Mouse (Mus musculus) layer of hippocampus, postnatal 36 days (tissue): ENCODE measurements around the gene Tmem144. TPM values are rescaled to one million over a fixed set of nuclear protein-coding genes. Genes with fewer than 3 reads are reported as not detected.
A peak's percentile ranks its signal among the peaks of the same experiment; 100 is the strongest.

Source experiments
- DNase-seq, 2 experiments: peaks; one replicate each; pipeline ENCODE4 v3.0.0; 2022
- total RNA-seq, 2 experiments: library from RNA; stranded (reverse); gene quantifications; 2 replicates each; pipeline ENCODE4 v1.2.3; 2021

Tmem144 gene
- total RNA-seq, 2 experiments from 2014 or later = 15.7 to 16.5 TPM

DNA sequence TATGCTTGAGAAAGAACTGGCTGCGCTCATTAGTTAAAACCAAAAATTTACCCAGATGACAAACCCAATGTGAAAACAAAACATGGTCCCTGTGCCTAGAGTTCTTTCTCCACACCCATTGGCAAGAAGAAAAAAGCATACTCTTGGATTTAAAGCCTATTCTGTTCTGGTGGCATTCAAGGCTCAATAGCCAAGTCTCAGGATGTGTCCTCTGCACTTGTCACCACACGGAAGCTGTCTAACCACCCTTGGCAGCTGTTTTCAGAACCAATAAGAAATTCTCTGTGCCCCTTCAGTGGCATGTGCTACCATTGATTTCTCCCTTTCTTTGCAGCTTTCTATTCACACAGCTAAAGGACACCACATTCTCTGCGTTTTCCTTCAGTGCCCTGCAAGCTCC lies 5.6 kb upstream of the Tmem144 start:
- no peak for DNase-seq

DNA sequence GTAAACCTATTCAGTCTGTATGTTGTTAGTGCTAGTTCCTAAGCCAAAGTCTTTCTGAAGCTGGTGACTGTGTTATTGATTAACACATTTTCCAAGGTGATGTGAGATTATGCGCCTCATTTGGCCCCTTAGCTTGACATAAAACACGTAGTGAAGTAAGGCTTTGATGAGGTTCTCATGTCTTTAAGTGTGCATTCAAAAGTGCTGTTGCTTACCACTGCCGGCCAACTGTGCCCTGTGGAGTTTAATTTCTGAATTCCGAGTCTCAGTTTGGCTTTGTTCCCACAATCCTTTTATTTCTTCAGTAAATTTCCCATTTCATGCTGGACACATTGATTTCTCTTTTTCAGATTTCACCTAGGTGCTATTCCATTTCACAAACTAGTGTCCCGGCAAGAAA lies 5.2 kb upstream of the Tmem144 start:
- DNase-seq = no peak

DNA sequence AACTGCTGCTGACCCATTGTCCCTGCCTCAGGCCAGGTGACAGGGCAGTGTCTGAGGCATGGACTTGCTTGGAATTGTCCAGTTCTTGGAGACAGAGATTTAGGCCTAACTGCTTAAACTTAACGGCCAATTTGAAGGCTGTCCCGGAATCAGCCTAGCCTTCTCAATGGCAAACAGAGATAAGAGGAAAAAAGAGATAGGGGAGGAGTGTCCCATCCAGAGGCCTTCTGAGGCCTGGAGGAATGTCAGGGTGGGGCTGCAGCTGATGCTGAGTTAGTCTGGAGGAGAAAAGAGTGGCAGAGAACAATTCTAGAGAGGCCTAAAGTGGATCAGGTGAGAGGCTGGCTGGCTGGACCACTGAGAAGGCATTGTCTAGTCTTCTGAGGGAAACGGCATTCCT lies 465 bp downstream of the Tmem144 start:
- DNase-seq = no peak

DNA sequence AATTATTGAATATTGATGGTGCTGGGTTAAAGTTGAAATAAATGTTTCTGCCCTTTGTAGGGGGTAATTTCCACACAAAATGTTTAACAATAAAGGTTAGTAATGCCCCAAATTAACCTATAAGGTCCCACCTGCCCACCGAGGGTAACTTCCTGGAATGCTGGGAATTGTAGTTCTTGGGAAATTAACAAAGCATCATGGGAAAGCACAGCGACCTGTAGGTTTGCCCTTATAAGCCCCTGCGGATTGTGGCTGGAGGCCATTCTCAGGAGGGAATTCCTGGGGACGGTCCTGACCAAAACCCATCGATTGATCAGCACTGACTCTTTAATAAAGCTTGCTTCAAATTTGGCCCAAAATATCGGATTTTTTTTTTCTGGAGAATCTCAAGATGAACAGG lies 1.9 kb downstream of the Tmem144 start:
- no peak for DNase-seq

DNA sequence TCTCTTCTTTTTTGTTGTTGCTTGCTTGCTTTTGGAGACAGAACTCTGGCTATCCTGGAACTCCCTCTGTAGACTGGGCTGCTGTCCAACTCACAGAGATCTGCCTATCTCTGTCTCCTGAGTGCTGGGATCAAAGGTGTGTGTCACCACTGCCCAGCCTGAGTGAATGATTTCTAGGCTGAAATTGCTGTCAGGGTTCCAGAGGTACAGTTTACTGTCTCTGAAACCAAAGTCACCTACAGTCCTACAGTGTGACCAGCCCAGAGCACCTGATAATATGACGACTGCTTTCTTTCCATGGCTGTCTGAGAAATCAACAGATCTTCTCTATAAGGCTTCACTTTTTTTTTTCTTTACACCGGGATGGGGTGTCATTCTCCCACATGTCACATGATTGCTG lies 3.0 kb downstream of the Tmem144 start:
- no peak for DNase-seq

DNA sequence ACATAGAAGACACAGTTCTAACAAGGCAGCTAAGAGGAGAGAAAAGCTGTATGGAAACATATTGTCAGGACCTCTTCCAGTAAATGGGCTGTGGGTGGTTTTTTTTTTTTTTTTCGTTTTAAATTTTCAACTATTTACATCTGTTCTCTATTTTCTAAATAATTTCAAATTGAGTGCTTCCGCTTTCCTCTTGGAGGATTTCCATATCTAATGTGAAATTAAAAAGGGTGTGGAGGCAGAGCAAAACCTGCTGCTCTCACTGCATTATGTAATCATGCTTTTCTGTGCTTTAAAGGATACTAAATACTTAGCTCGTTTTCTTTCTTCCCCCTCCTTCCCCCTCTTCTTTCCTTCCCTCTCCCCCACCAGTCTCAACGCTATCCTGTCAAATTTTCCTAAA lies 3.7 kb downstream of the Tmem144 start:
- DNase-seq = no peak

DNA sequence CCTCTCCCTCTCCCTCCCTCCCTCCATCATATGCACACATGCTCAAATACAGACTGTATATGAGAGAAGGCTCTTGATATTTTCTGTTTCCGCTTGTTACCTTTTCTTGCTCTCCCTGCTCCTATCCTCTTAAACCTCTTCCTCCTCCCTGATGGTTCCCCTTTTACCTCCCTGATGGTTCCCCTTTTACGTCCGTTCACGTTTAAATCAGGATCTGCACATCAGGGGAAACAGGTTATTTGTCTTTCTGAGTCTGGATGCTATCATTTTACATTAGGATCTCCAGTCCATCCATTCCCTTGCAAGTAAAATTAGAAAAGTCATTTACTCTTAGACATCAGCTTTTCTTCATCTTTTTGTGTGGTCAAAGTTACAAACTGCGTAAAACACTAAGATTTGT lies 5.9 kb downstream of the Tmem144 start:
- no peak for DNase-seq

DNA sequence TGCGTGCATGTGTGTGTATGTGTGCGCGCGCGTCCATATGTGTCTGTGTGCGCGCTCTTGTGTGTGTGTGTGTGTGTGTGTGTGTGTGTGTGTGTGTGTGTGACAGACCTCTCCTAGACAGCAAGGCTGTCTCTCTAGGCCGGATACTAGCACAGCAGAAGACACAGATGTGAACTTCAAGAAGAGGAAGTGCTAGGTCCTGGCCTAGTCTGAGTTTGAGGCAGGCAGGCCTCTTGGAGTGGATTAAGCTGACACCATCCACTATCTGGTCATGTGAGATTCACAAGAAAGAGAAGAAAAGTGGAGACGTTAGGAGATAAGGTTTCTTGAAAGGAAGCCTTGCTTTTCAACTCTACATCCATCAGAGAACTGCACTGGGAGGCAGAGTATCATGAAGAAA lies 8.6 kb downstream of the Tmem144 start:
- no peak for DNase-seq

DNA sequence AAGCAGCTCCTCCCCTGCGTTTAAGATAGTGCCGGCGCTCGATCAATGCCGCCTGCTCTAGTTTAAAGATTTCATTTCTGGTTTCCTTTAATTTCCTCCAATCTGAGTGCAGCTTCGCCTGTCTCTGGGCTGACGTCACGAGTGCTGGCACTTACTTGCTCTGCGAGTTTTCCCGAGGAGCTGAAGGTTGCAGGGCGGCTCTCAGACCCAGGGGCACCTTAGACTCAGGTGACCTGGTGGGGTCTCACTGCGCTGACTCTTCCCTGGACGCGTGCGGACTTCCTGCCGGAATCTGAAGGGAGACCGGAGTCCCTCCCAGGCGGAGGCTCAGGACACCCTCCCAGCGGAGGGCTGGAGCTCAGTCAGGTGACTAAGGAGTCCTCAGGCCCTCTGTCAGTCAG lies 10.0 kb downstream of the Tmem144 start:
- peak; percentile 72 to 75 for DNase-seq

DNA sequence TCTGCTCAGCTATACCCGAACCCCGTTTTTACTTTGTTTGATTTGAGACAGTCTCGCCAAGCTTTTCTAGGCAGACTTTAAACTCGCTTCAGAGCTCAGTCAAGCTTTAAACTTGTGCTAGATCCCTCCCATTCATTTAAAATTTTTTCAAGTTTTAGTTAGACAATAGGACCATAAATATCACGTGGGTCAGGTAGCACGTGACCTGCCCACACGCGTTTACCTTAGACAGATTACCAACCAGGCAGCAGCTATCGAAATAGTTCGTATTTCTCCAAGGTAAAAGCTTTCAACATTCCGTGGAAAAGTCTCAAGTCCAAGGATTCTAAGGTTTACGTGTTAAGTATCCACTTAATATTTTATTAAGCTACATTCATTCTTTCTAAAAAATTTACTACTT lies 10.4 kb downstream of the Tmem144 start:
- DNase-seq = no peak

DNA sequence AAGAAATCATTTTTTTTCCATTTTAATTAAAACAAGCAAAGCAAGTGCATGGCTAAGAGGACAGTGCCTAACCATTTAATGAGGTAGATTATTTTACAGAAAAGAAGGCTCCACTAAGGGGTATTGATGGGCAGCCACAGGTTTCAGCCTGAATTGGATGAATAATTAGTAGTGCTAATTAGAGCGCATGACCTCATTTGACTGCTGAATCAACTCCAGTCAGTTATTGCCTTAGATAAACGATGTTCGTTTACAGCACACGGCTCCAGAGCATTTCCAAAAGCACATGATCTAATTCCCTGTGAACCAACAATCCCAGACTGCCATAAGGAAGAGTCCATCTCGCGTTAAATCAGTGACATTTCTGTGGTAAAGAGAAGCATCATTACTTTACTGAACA lies 11.1 kb downstream of the Tmem144 start:
- no peak for DNase-seq

DNA sequence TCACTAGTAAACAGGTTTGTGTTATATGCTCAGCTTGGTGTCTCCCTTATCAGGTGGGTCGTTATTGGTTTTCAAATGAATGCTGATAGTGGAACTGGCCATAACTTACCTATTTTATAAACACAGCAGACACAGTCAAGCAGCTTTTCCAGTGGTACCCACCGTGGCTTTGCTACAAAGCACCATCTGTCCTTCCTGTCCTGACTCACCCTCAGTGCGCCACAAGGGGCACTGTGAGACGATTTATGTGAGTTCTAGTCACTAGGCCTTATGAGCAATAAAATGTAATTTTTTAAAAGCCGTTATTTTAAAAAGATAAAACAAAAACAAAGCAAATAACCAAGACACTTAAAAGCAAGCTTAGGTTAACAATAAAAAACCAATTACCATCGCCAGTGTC lies 13.8 kb downstream of the Tmem144 start:
- DNase-seq = no peak

DNA sequence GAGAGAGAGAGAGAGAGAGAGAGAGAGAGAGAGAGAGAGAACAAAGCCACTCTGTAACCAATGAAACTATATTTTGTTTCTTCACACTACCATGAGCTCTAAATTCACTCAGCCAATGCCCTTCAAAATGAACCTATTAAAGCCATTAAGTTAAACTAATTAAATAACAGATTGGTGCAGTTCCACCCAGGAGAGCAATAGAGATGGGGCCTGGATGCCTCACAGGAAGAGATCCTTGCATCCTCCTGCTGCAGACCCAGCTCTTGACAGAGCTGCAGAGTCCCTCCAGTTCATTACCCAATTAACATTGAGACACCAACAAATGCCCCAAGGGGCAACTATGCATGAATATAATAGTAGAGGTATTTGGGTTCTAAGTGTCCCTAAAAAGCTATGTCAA lies 23.3 kb downstream of the Tmem144 start:
- DNase-seq = no peak

DNA sequence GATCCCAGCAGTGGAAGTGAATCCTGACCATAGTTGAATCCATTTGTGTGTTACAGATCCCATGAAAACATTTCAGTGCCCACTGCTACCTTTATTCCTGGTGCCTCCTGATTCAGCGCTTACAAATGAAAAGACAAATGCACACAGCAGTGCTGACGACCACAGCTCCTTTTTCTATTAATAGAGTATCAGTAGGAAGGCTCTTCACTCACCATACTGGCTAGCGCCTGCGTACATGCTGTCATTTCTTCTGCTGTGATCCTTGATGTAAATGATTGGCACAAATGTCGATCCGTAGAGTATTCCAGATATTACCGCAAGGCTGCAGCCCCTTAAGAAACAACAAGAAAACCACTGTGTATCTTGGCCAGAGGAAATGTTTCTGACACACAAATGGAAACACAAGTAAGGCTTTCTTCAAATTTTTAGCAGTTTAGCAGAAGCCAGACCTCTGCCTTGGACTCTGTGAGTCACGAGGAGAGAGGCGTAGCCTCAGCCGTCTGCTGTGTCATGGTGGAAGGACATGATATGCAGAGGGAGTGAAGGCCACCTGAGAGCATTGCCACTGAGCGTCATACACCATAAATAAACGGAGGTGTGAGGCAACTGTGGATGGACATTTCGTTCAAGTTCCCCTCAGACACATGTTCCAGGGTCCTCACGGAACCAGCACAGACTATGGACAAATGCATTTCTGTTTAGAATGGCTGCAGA lies 27.3 kb downstream of the Tmem144 start:
- DNase-seq = no peak

DNA sequence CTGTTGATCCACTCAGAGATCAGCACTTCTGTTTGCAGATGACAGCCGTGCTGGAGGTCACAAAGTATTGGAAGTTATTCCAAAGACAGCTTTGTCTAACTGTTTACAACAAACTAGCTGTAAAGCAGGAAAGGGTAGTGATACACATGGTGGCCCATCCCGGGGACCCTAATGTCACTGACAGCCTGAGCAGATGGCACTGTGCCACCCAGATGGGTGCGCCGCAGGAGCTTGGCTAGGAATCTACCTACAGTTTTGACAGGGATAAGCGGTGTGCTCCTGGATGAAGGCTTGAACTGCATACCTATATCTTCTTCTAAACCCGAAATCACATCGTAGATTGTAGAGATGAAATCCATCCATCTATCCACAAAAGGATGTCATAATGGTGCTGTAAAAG lies 29.4 kb downstream of the Tmem144 start:
- no peak for DNase-seq

DNA sequence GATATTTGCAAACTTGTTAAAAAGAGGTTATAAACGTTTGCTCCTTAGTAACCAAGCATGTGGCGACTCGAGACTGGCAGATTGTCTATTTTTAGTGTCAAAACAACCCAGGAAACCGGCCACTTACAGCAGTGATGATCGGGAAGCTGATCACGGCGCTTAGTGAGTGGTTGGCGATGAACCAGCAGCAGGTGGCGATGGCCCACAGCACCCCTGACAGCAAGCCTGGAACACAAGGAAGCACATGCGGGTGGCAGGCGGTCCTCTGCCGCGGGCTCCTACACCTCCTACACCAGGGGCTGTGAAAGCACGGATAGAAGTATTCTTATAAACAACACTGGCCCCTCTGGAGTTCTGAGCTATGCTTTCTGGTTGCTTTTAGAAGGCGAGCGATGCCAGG lies 31.4 kb downstream of the Tmem144 start:
- peak; percentile 70 to 78 for DNase-seq

DNA sequence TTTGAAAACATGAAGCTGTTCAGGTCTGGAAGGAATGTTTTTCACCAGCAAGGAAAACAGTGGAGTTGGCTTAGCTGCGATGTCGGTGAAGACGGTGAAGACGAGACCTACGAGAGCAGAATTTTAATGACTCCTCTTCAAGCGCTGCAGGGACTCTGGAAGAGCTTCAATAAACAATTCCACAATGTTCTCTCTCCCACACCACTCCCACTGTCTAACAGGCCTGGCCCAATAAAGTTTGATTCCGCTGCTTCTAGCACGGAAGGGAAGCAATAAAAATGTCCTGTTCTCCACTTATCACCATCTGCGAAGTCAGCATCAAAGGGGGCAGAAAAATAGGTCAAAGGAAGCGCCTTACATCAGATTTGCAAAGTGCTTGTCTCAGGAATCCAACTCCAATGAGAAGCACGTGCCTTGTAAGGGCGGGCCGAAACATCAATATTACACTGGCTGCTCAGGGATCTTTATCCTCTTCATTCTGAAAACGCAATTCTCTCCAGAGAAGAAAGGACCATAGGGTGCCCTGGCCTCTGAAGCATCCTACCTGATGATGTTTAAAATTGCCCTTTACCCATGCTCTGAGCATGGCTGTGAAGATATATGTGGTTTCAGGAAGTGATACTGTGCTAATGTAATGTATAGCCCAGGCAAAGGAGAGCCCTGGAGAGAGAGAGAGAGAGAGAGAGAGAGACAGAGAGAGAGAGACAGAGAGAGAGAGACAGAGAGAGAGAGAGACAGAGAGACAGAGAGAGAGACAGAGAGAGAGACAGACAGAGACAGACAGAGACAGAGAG lies 34.2 kb downstream of the Tmem144 start:
- DNase-seq = peak in 1 of 2 experiments; percentile 65

DNA sequence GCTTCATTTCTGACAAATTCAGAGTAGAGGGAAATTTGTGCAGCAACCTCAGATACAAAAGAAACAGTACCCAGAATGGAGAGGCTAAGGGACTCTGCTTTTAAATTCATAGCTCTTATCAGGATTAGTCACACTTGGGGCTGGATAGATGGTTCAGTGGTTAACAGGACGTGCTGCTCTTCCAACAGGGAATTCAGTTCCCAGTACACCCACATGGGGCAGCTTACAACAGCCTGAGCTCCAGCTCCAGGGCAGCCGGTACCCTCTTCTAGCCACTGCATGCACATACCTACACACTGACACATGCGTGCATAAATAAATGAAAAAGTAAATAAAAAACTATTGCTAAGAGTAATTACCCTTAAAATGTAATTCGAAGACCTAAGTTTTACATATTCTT lies 36.3 kb downstream of the Tmem144 start:
- no peak for DNase-seq

DNA sequence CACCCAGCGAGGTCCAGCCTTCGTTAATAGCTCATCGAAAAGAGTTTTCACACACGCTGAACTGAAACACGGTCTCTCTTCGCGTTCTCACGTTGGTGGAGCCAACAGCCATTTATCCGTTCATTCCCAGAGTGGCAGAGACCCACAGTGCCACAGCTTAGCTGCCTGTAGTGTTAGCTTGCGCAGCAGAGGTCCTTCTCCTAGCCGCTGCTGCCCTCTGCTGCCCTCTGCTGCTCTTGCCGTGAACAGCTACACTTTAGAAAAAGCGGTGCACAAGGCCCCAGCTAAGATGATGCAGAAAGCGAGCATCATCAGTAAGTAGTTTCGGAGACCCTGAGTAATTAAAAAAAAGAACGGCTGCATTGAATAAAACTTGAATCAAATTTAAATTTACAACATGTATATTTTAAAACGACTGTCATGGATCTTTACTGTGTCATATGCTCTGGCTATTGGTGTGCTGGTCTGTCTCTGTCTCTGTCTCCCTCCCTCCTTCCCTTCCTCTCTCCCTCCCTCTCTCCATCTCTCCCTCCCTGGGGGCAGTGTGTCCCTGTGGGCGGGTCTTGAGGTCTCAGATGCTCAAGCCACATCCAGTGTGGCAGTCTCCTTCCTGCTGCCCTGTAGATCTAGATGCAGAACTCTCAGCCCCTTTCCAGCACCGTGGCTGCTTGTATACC lies 38.6 kb downstream of the Tmem144 start:
- DNase-seq = peak; percentile 84 to 85

DNA sequence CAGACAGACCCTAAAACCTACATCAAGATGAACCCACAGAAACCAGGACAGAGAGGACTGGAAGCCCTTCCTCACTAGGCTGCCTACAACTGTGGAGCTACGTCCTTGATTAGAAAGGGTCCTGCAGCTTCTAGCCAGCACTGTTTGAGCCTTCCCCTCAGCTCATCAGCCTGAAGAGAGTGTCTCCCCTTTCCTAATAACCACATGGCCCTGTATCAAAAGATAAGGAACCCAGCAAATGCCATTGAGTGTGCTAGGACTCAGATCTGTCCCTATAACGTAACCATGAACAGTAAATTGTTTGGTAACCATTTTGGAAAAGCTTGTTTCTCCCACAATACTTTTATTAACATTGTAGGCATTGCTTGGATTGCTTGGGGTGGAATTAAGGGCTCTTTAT lies 40.5 kb downstream of the Tmem144 start:
- no peak for DNase-seq

DNA sequence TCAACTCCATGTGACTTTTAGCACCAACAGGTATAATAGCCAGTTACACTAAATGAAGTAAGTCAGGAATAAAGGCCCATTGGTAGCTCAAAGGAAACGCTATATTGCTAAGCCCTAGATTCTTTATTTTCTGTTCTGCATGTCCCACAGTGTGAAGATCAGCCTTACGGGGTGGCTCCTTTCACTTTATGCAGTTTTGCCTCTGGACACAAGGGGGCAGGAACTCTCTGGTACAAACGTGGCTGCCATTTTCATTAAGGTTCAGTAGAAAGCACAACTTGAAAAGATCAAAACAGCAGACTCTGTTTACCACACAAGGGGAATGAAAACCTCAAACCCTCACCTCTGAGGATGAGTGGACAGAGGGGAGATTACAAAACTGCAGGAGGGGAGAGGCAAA lies 40.9 kb downstream of the Tmem144 start:
- DNase-seq = no peak

DNA sequence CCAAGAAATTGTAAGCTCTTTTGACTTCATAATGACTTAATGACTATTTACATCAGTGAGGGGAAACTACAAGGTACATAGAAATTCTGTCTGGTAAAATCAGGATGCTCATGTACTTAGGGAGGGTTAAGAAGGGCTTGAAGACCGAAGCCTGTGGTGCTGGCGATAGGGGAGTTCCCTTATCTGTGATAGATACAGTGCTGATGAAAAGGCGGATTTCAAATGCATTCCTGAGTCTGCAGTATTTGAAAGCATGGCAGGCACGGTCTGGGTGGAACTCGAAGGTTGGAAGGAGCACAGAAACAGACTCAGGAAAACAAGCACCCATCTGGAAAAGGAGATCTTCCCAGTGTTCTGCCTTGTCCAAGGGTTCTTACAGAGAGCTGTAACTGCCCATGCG lies 42.0 kb downstream of the Tmem144 start:
- DNase-seq = no peak

DNA sequence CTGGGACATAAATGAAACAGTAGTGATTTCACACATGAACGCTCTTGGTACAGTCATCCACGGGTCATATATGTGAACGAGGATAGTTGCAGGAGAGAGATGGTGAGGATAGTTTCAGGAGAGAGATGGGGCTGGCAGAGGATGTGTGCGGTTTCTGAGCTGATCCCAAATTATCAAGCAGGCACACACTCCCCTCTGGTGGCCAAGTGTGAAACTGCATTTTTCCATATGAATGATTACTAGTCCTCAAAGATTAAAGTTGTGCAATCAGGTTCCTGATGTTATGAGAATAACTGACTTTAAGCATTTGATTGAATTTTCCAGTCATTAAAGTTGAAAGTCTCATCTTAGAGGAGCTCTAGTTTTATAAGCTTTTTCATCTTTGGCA lies 43.4 kb downstream of the Tmem144 start:
- DNase-seq = peak; percentile 48 to 66
